ENCODE assay signal across 17 mouse cellular contexts in genomic region chr5:111560432-111560831, GRCm38 (mm10).
DNase-seq lines count a peak whose midpoint lies in the region; ATAC-seq and TF ChIP-seq lines count a peak whose summit lies in the region.
"Had no signal": no experiment of that assay in that cellular context is flagged by ENCODE, and none has a peak within 500 bp of the region (broad histone marks: within the 10 kb centered on the region; RNA-seq: fewer than 3 reads in every experiment).

No protein-coding gene starts in this region.

- no peak overlapping the region for H3K9ac ChIP-seq in midbrain, postnatal 0 days (replicated peaks; ENCODE audit: low read length, poor library complexity, severe bottlenecking)
- H3K9ac ChIP-seq: embryonic facial prominence, embryonic 15.5 days; heart, embryonic 13.5 days; hindbrain, embryonic 12.5 days; midbrain, embryonic 12.5 days had no signal

- no peak for ATAC-seq in midbrain, postnatal 0 days (ENCODE audit: low FRiP score)
- ATAC-seq: intestine, embryonic 16.5 days had no signal

- peak overlapping the region; percentile 79 for H3K27ac ChIP-seq in midbrain, embryonic 10.5 days (replicated peaks)
- H3K27ac ChIP-seq in midbrain, postnatal 0 days (ENCODE audit: low read depth, low read length), result no peak overlapping the region
- H3K27ac ChIP-seq: embryonic facial prominence, embryonic 15.5 days; heart, embryonic 13.5 days; hindbrain, embryonic 12.5 days; macrophage; midbrain, embryonic 12.5 days had no signal

- WGBS in midbrain, embryonic 10.5 days, result 55% methylated on average over 9 of the region's 9 CpGs
- 54% methylated on average over 8 of the region's 9 CpGs for WGBS in midbrain, postnatal 0 days

- 0 out of 2 replicates have a peak, but pooled peaks cover 3% of the 10 kb centered on the region for H3K9me3 ChIP-seq in midbrain, embryonic 10.5 days (replicated peaks)
- no peaks in the 10 kb centered on the region for H3K9me3 ChIP-seq in midbrain, postnatal 0 days (ENCODE audit: low read length)
- H3K9me3 ChIP-seq: embryonic facial prominence, embryonic 15.5 days; heart, embryonic 13.5 days; hindbrain, embryonic 12.5 days; midbrain, embryonic 12.5 days had no signal

- H3K4me3 ChIP-seq in midbrain, embryonic 10.5 days, result no peak overlapping the region
- H3K4me3 ChIP-seq in midbrain, postnatal 0 days (ENCODE audit: low read depth, low read length), result no peak overlapping the region
- H3K4me3 ChIP-seq: embryonic facial prominence, embryonic 15.5 days; heart, embryonic 13.5 days; hindbrain, embryonic 12.5 days; midbrain, embryonic 12.5 days had no signal

- TF ChIP-seq CTCF in midbrain, postnatal 0 days (IDR thresholded peaks at IDR 0.05), result no peak

- H3K4me1 ChIP-seq in midbrain, embryonic 10.5 days, result peaks cover 55% of the 10 kb centered on the region
- H3K4me1 ChIP-seq in midbrain, postnatal 0 days (ENCODE audit: insufficient read depth, low read length), result no peaks in the 10 kb centered on the region

- peak; percentile 30 for DNase-seq in adrenal gland, postnatal 10 days
- no peak for DNase-seq in adrenal gland, postnatal 4 days (ENCODE audit: low spot score in 2 of 2)
- DNase-seq in gastrocnemius, postnatal 25 days, result peak; percentile 66
- DNase-seq in gastrocnemius, adult 8-10 months (ENCODE audit: low spot score in 2 of 2), result no peak
- no peak for DNase-seq in midbrain, embryonic 10.5 days (ENCODE audit: low spot score)
- DNase-seq in midbrain, postnatal 0 days (ENCODE audit: low spot score), result no peak
- DNase-seq in testis, postnatal 10 days (ENCODE audit: low spot score), result peak; percentile 69
- DNase-seq in kidney, adult 11 months, result no peak
- DNase-seq: layer of hippocampus, postnatal 36 days; lung, adult 2 months had no signal

- H3K4me2 ChIP-seq in midbrain, postnatal 0 days (ENCODE audit: low read depth, low read length, poor library complexity, severe bottlenecking), result no peak overlapping the region
- H3K4me2 ChIP-seq: embryonic facial prominence, embryonic 15.5 days; heart, embryonic 13.5 days; hindbrain, embryonic 12.5 days; midbrain, embryonic 12.5 days had no signal

- H3K36me3 ChIP-seq in midbrain, embryonic 10.5 days, result no peaks in the 10 kb centered on the region
- H3K36me3 ChIP-seq in midbrain, postnatal 0 days (ENCODE audit: insufficient read depth, low read length), result no peaks in the 10 kb centered on the region
- H3K36me3 ChIP-seq: embryonic facial prominence, embryonic 15.5 days; heart, embryonic 13.5 days; hindbrain, embryonic 12.5 days; midbrain, embryonic 12.5 days had no signal

- peaks cover 5% of the 10 kb centered on the region; the same call in 1 of the 2 replicates for H3K27me3 ChIP-seq in midbrain, embryonic 10.5 days (ENCODE audit: low read depth, poor library complexity, severe bottlenecking)
- no peaks in the 10 kb centered on the region for H3K27me3 ChIP-seq in midbrain, postnatal 0 days (ENCODE audit: insufficient read depth, low read length)
- H3K27me3 ChIP-seq: CH12.LX had no signal

Comparison
In these comparisons a context has a peak if more than half of its experiments do, and no peak if none do; other contexts are left out.
1. DNase-seq: peak in adrenal gland, postnatal 10 days (single experiment), gastrocnemius, postnatal 25 days (single experiment) and testis, postnatal 10 days (single experiment); none in adrenal gland, postnatal 4 days (0 of 2), gastrocnemius, adult 8-10 months (0 of 2), midbrain, embryonic 10.5 days (single experiment), midbrain, postnatal 0 days (single experiment) and kidney, adult 11 months (single experiment).